Mouse (Mus musculus) myocyte (in vitro differentiated cells): ENCODE data around the gene Tepp. TPM values are rescaled to one million over a fixed set of nuclear protein-coding genes. Genes with fewer than 3 reads are reported as not detected.

Experiments
- H3K27me3 ChIP-seq: one replicate; pipeline ENCODE4 v1.6.1; 2011; ENCODE audit not compliant: control insufficient read depth, insufficient read depth, insufficient read length
- H3K36me3 ChIP-seq: one replicate; pipeline ENCODE4 v1.6.1; 2011; ENCODE audit not compliant: control insufficient read depth, insufficient read depth
- H3K4me2 ChIP-seq: one replicate; pipeline ENCODE4 v1.6.1; 2011; ENCODE audit warnings: low read depth, control low read depth
- H3K4me3 ChIP-seq: one replicate; pipeline ENCODE4 v1.5.1; 2011; ENCODE audit warnings: mild to moderate bottlenecking, control low read depth, moderate library complexity
- H3K79me2 ChIP-seq: one replicate; pipeline ENCODE4 v1.6.1; 2011; ENCODE audit not compliant: control insufficient read depth, insufficient read depth
- H3ac ChIP-seq: one replicate; pipeline ENCODE4 v1.6.1; 2011; ENCODE audit not compliant: control insufficient read depth, insufficient read length
- CEBPB ChIP-seq: IDR thresholded peaks from 2 replicates; pipeline ENCODE4 v1.6.1; 2011; ENCODE audit warnings: mild to moderate bottlenecking, moderate library complexity; ENCODE audit not compliant: poor library complexity, insufficient read depth, severe bottlenecking
- E2F4 ChIP-seq: IDR thresholded peaks from one replicate; pipeline ENCODE4 v1.6.1; 2011; ENCODE audit warnings: mild to moderate bottlenecking, control low read depth, moderate library complexity; ENCODE audit not compliant: insufficient read depth
- MAX ChIP-seq: IDR thresholded peaks from one replicate; pipeline ENCODE4 v1.6.1; 2011; ENCODE audit warnings: low read depth, mild to moderate bottlenecking, control low read depth
- MYOD1 ChIP-seq, 3 experiments: IDR thresholded peaks; one replicate each; pipeline ENCODE4 v1.6.1; 2011; ENCODE audit warnings: control low read depth in 2 of 3, low read depth in 2 of 3, mild to moderate bottlenecking in 2 of 3, moderate library complexity in 1 of 3; ENCODE audit not compliant: insufficient read length in 2 of 3, control insufficient read depth in 1 of 3
- MYOG ChIP-seq, 3 experiments: IDR thresholded peaks; one replicate each; pipeline ENCODE4 v1.6.1; 2011; ENCODE audit warnings: control low read depth in 2 of 3, low read depth in 2 of 3, mild to moderate bottlenecking in 2 of 3; ENCODE audit not compliant: insufficient read length in 2 of 3, control insufficient read depth in 1 of 3, insufficient read depth in 1 of 3
- POLR2A ChIP-seq: IDR thresholded peaks from one replicate; pipeline ENCODE4 v1.6.1; 2011; ENCODE audit warnings: low read depth, mild to moderate bottlenecking, control low read depth, moderate library complexity; ENCODE audit not compliant: insufficient read length
- POLR2AphosphoS2 ChIP-seq: IDR thresholded peaks from one replicate; pipeline ENCODE4 v1.6.1; 2011; ENCODE audit warnings: low read depth, control low read depth; ENCODE audit not compliant: insufficient read length
- REST ChIP-seq: IDR thresholded peaks from one replicate; pipeline ENCODE4 v1.6.1; 2011; ENCODE audit warnings: mild to moderate bottlenecking, control low read depth, moderate library complexity; ENCODE audit not compliant: insufficient read depth, insufficient read length
- SRF ChIP-seq: IDR thresholded peaks from one replicate; pipeline ENCODE4 v1.6.1; 2011; ENCODE audit warnings: low read depth; ENCODE audit not compliant: control insufficient read depth, insufficient read length
- TCF12 ChIP-seq: IDR thresholded peaks from one replicate; pipeline ENCODE4 v1.6.1; 2011; ENCODE audit warnings: mild to moderate bottlenecking, control low read depth; ENCODE audit not compliant: poor library complexity, insufficient read depth, severe bottlenecking
- TCF3 ChIP-seq: IDR thresholded peaks from one replicate; pipeline ENCODE4 v1.6.1; 2011; ENCODE audit warnings: low read depth, control low read depth; ENCODE audit not compliant: insufficient read length
- USF1 ChIP-seq: IDR thresholded peaks from one replicate; pipeline ENCODE4 v1.6.1; 2011; ENCODE audit warnings: low read depth, mild to moderate bottlenecking, control low read depth, moderate library complexity
- polyA plus RNA-seq: library from polyadenylated mRNA; unstranded; fragments of >200 nt; fragmentation: generic; extraction: Trizol; gene quantifications from one replicate; pipeline ENCODE4 v1.2.1, GENCODE M21; 2012; ENCODE audit warnings: missing spikeins

The Tepp gene
- polyA plus RNA-seq, 1 experiment = not detected

GRCm38 (mm10) chr8:95352151-95352870 is 41.9 kb downstream of the Tepp start, which contains the start of gene Mmp15:
Gene Mmp15 (plus strand): TSS chr8:95352268.
- Histone ChIP-seq H3K36me3 (no peaks in the 10 kb centered on the region), H3K4me2 (peak within 1 kb of the TSS; percentile 71), H3K4me3 (peak within 1 kb of the TSS; percentile 49), H3ac (peak within 1 kb of the TSS; percentile 55), H3K27me3 (no peaks in the 10 kb centered on the region), H3K79me2 (peaks cover 9% of the 10 kb centered on the region)
- no peak for TF ChIP-seq TCF3
- peak in 1 of 3 experiments; percentile 26 for TF ChIP-seq MYOG (IDR thresholded peaks at IDR 0.05; ENCODE audit: control insufficient read depth in 1 of 3, insufficient read depth in 1 of 3, insufficient read length in 2 of 3, low read depth in 2 of 3)
- no peak for TF ChIP-seq SRF
- no peak for TF ChIP-seq E2F4
- TF ChIP-seq POLR2A = peak; percentile 64
- TF ChIP-seq USF1 = no peak
- no peak for TF ChIP-seq CEBPB
- peak; percentile 33 for TF ChIP-seq POLR2AphosphoS2
- TF ChIP-seq MYOD1 (IDR thresholded peaks at IDR 0.05; ENCODE audit: control insufficient read depth in 1 of 3, insufficient read length in 2 of 3, low read depth in 2 of 3) = peak in 1 of 3 experiments; percentile 59
- TF ChIP-seq REST = no peak

- no peak for TF ChIP-seq USF1
- TF ChIP-seq TCF3 = no peak
- TF ChIP-seq POLR2A = peak; percentile 21
- peak in 2 of 3 experiments; percentile 21 to 53 for TF ChIP-seq MYOD1 (IDR thresholded peaks at IDR 0.05; ENCODE audit: control insufficient read depth in 1 of 3, insufficient read length in 2 of 3, low read depth in 2 of 3)
- TF ChIP-seq MAX = no peak
- TF ChIP-seq REST = no peak
- TF ChIP-seq SRF = no peak
- TF ChIP-seq TCF12 = no peak
- no peak for TF ChIP-seq POLR2AphosphoS2
- TF ChIP-seq E2F4 = no peak
- peak in 2 of 3 experiments; percentile 55 to 77 for TF ChIP-seq MYOG (IDR thresholded peaks at IDR 0.05; ENCODE audit: control insufficient read depth in 1 of 3, insufficient read depth in 1 of 3, insufficient read length in 2 of 3, low read depth in 2 of 3)
- no peak for TF ChIP-seq CEBPB
Observed at GRCm38 (mm10) chr8:95352871-95353866, 42.8 kb downstream of the Tepp start.

GRCm38 (mm10) chr8:95354606-95355005 is 44.2 kb downstream of the Tepp start:
- no peak for TF ChIP-seq POLR2A
- TF ChIP-seq MYOD1 (IDR thresholded peaks at IDR 0.05; ENCODE audit: control insufficient read depth in 1 of 3, insufficient read length in 2 of 3, low read depth in 2 of 3) = no peak
- no peak for TF ChIP-seq MYOG (IDR thresholded peaks at IDR 0.05; ENCODE audit: control insufficient read depth in 1 of 3, insufficient read depth in 1 of 3, insufficient read length in 2 of 3, low read depth in 2 of 3)
- no peak for TF ChIP-seq USF1
- TF ChIP-seq REST = no peak
- no peak for TF ChIP-seq E2F4
- no peak for TF ChIP-seq POLR2AphosphoS2
- TF ChIP-seq TCF3 = no peak
- TF ChIP-seq MAX = no peak
- no peak for TF ChIP-seq CEBPB
- TF ChIP-seq TCF12 = no peak
- TF ChIP-seq SRF = no peak
- H3K4me2 ChIP-seq = peak overlapping the region; percentile 71

More at GRCm38 (mm10) chr8:95352871-95353866, 42.8 kb downstream of the Tepp start:
- H3K4me3 ChIP-seq = peak overlapping the region; percentile 49
- H3K4me2 ChIP-seq = peak overlapping the region; percentile 71
- peak overlapping the region; percentile 55 for H3ac ChIP-seq
- no peaks in the 10 kb centered on the region for H3K27me3 ChIP-seq
- H3K36me3 ChIP-seq = no peaks in the 10 kb centered on the region
- peaks cover 12% of the 10 kb centered on the region for H3K79me2 ChIP-seq

GRCm38 (mm10) chr8:95358550-95359411 is 48.4 kb downstream of the Tepp start:
- TF ChIP-seq REST (no peak), MYOD1 (IDR thresholded peaks at IDR 0.05; ENCODE audit: control insufficient read depth in 1 of 3, insufficient read length in 2 of 3, low read depth in 2 of 3) (peak in 2 of 3 experiments; percentile 43 to 73), USF1 (no peak), CEBPB (no peak), MYOG (IDR thresholded peaks at IDR 0.05; ENCODE audit: control insufficient read depth in 1 of 3, insufficient read depth in 1 of 3, insufficient read length in 2 of 3, low read depth in 2 of 3) (peak in 1 of 3 experiments; percentile 64), MAX (no peak), SRF (no peak), TCF12 (no peak), POLR2A (no peak), POLR2AphosphoS2 (no peak)
- H3K36me3 ChIP-seq = no peaks in the 10 kb centered on the region
- H3K27me3 ChIP-seq = no peaks in the 10 kb centered on the region
- peak overlapping the region; percentile 7 for H3K4me2 ChIP-seq
- no peak overlapping the region for H3K4me3 ChIP-seq
- H3K79me2 ChIP-seq = peaks cover 19% of the 10 kb centered on the region
- H3ac ChIP-seq = no peak overlapping the region

More at GRCm38 (mm10) chr8:95354606-95355005, 44.2 kb downstream of the Tepp start:
- Histone ChIP-seq H3ac (no peak overlapping the region), H3K4me3 (peak overlapping the region; percentile 49), H3K79me2 (peaks cover 13% of the 10 kb centered on the region), H3K27me3 (no peaks in the 10 kb centered on the region), H3K36me3 (no peaks in the 10 kb centered on the region)
